Mouse (Mus musculus): ENCODE data around the gene Slc25a27. TPM values are rescaled to one million over a fixed set of nuclear protein-coding genes. Genes with fewer than 3 reads are reported as not detected.

The Slc25a27 gene
- total RNA-seq, 2 experiments from 2014 or later, result 30.9 to 34.5 TPM

Other genes with a start within 250 kb of the Slc25a27 start
- gene Mep1a, start 164.4 kb downstream of the Slc25a27 start, total RNA-seq (2021), result not detected
- under 1 TPM; 0.25 to 0.37 TPM for gene Ankrd66, start 123.6 kb downstream of the Slc25a27 start, total RNA-seq (2021)
- gene Pla2g7, start 99.1 kb downstream of the Slc25a27 start, total RNA-seq (2021), result 10 to 100 TPM; 86.1 to 92.7 TPM
- gene Tdrd6, start 36.9 kb downstream of the Slc25a27 start, total RNA-seq (2021), result under 1 TPM; 0.62 to 0.80 TPM
- gene Cyp39a1, start 211 bp upstream of the Slc25a27 start, total RNA-seq (2021), result 1 to 10 TPM; 1.5 to 2.1 TPM
- gene Rcan2, start 134.1 kb upstream of the Slc25a27 start, total RNA-seq (2021), result 10 to 100 TPM; 40.2 to 42.5 TPM

All from layer of hippocampus, postnatal 10 days (tissue).